Mouse (Mus musculus): Measurements from ENCODE around the gene Cxcl17.

Cxcl17 gene

DNA sequence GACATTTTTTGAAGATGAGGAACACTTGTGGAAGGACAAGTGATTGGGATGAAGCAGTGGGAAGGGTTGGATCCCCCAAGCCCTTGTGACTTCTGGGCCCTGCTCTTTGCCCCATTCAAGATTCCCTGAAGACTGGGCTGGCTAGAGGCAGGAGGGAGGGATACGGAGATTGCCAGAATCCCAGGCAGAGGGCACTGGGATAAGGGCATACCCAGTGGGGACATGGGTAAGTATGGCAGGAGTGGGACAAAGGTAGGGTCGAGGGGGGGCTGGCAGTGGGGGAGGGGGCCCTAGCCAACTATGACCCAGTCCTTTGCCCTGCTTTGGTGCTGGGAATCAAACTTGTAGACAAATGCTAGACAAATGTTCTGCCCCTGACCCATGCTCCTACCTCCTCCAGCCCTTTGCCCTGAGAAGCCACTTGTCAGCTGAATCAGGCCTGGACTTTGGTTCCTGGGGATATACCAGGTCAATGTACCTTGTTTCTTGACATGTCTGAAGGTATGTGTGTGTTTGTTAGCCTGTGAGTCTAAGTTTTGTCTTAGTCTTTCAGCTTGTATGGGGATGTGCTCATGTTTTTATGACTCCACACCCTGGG, 20.7 kb downstream of the Cxcl17 start:
- DNase-seq (ENCODE audit: low spot score in 2 of 2), result no peak

GRCm38 (mm10) chr7:25390986-25391385, 21.7 kb downstream of the Cxcl17 start:
- no peak for DNase-seq (ENCODE audit: low spot score in 2 of 2)

- no peak for DNase-seq (ENCODE audit: low spot score in 2 of 2)
Measured at GRCm38 (mm10) chr7:25390054-25390770, 22.5 kb downstream of the Cxcl17 start.

GRCm38 (mm10) chr7:25388916-25389315, 23.8 kb downstream of the Cxcl17 start:
- DNase-seq (ENCODE audit: low spot score in 2 of 2), result no peak

- no peak for DNase-seq (ENCODE audit: low spot score in 2 of 2)
Measured at GRCm38 (mm10) chr7:25387811-25388440, 24.8 kb downstream of the Cxcl17 start.

- peak in 1 of 2 experiments; percentile 35 for DNase-seq (ENCODE audit: low spot score in 2 of 2)
Measured at GRCm38 (mm10) chr7:25385850-25386555, 26.7 kb downstream of the Cxcl17 start.

GRCm38 (mm10) chr7:25385259-25385658, 27.4 kb downstream of the Cxcl17 start:
- DNase-seq (ENCODE audit: low spot score in 2 of 2), result no peak

DNA sequence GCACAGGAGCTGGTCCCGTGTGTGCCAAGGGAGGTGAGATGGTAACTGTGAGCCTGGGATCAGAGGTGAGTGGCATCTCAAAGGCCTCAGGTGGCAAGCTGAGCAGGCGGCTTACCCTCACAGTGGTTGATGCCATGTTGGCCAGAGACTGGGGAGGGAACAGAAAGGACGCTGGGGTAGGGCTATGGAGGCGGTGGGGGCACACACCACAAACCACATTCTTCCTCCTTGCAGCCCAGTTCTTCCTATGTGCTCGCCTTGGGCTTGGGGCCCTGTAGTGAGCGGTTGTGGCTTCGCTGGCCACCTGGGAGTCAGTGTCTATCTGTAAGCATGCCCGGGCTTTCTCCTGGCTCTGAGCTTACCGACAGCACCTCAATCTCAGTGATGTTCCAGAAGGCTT, 27.9 kb downstream of the Cxcl17 start:
- DNase-seq (ENCODE audit: low spot score in 2 of 2), result peak in 1 of 2 experiments; percentile 7

DNA sequence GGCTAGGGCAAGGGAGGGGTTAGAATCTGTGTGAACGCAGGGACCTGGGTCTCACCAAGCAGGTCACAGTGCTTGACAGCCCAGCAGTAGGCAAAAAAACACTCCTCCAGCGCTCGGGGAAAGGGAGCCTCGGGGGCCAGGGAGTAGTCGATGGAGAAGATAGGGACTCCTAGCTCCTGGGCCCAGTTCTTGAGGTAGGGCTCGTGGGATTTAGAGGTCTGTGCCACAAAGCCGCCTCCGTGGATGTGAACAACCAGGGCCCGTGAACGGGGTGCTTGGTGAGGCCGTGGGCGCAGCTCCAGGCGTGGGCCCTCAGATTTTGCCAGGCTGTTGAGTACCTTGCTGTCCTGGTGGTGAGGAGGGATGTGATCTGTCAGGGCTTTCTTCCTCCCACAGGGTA, 28.4 kb downstream of the Cxcl17 start:
- peak in 1 of 2 experiments; percentile 7 for DNase-seq (ENCODE audit: low spot score in 2 of 2)

DNA sequence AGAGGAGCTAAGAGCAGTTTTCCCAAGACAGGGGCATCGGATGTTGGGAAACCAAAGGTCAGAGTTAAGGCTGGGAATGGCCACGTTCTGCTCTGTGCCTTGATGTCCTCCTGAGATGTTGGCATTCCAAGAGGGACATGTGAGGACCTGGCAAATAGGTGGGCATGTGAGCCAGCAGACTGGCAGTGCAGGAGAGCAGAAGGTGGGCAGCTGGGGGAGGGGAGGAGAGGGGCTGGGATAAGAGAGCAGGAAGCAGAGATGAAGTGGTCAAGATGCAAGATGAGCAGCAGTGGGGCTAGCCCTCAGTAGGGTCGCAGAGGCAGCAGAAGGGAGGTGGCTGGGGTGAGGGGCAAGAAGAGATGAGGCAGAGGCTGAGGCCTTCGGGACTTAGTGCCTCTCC, 28.8 kb downstream of the Cxcl17 start:
- no peak for DNase-seq (ENCODE audit: low spot score in 2 of 2)

DNA sequence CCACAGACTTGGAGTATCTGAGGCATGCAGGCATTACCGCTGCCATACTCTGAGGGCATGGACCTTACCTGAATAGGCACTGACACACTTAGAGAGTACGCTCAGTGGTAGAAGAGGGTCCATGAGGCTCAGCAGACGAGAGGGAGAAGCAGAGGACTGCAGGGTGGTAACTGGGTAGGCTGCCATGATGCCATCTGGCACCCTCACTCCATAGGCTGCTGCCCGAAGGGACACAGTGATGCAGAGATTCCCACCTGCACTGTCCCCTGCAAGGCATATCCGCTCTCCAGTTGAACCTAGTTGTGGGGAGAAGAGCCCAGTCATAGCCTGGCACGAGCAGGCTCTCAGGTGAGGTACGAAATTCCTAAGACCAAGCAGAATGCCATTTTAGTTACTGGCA, 29.3 kb downstream of the Cxcl17 start:
- peak in 1 of 2 experiments; percentile 5 for DNase-seq (ENCODE audit: low spot score in 2 of 2)

DNA sequence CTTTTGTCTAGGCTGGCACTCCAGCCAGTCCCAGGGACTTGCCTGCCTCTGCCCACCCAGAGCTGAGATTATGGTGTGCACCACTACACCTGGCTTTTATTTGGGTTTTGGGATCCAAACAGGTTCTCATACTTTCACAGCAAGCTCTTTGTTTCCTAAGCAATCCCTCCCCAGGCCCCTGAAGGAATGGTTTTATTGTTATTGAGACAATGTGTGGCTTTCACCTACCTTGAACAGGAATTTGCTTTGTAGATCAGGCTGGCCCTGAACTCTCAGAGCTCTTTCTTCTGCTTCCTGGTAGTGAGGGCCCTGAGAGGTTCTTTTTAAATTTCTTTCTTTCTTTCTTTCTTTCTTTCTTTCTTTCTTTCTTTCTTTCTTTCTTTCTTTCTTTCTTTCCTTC, 30.1 kb downstream of the Cxcl17 start:
- DNase-seq (ENCODE audit: low spot score in 2 of 2), result no peak

DNA sequence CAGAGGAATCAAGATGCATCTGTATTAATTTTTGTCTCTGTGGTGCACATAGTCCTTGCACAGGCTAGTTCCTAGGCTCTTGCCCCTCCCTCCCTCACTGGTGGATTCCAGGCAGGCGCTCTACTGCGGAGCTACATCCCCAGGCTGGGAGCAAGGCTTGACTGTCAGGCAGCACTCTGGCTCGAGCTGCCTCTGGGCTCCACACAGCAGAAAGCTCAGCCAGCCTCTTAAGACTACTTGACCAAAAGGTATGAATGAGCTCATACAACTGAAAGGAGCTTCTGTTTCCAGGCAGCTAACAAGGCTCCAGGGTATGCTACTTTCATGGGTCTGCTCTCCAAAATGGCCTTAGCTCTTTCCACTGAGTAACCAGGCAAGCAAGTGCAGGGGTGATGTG, 31.4 kb downstream of the Cxcl17 start:
- no peak for DNase-seq (ENCODE audit: low spot score in 2 of 2)

GRCm38 (mm10) chr7:25380392-25381283, 32.0 kb downstream of the Cxcl17 start:
- DNase-seq (ENCODE audit: low spot score in 2 of 2), result peak in 1 of 2 experiments; percentile 8

DNA sequence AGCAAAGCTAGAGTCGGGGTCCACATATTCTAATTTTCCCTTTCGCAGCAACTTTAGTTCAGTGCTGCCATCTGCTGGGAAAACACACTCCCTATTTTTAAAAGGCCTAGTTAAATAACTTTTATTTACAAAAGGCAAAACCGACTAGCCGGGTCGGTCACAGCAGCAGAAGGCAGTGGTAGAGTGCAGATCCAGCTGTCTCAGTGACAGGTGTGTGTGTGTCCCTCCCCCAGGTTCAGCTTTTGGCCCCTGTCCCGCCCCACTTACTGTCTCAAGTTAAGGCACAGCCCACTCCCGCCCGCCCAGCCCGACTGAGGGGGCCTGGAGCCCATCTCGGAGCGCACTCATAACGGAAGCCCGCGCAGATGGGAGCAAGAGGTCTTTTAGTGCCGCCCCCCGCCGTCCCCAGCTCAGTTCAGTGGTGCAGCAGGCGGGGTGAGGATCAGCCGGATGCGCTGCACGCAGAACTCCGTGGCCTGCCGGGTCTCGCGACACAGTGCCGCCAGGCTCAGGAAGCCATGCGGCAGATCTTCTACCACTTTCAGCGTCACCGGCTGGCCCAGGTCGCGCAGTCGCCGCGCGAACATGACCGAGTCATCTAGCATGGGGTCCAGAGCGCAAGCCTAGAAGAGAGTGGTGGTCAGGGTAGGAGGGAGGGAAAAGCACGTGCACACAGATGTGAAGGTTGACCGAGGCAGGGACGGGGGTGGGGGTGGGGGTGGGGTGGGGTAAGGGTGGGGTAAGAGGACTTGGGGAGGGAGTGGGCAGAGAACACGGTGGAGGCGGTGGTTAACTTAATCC, 32.9 kb downstream of the Cxcl17 start:
- DNase-seq (ENCODE audit: low spot score in 2 of 2), result peak; percentile 19 to 42

DNA sequence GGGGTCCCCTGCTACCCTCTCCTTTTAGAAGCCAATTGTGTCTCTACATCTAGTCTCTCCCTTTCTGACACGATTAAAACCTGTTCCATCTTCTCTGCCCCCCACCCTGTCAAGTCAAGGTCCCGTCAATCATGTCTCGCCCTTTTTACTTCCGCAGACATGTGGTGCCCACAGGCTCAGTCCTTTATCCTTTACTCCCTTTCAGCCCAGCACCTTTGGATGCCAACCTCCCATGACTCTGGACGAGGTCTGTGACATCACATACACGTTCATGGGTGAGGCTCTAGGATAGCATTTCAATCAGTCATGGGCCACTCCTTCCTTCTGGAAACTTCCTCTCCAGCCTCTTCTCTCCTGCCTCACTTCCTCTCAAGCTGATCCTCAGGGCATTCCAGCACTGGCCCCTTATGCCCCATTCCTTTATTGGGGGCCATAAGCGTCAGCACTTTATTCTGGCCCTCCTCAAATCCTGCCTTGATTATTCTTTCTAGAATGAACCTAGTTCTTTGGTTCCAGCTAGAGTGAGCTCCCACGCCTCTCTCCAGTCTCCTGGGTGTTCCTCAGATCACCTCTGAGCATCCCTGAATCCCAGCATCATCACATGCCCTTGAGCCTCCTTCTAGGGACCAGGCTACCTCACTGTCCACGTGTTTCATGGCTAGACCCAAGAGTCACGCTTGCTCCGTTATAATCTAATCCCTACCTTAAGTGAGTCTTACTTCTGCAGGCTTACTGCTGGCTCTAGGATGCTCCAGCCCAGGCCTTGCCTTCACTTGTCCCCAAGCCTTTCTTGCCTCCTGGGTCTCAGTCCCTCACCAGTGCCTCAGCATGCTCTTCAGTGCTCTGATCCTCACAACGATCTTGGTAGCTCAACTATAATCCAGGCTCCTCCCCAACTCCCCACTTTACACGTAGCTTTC, 34.2 kb downstream of the Cxcl17 start:
- no peak for DNase-seq (ENCODE audit: low spot score in 2 of 2)

GRCm38 (mm10) chr7:25377100-25377700, 35.5 kb downstream of the Cxcl17 start:
- DNase-seq (ENCODE audit: low spot score in 2 of 2), result no peak

GRCm38 (mm10) chr7:25376556-25376955, 36.1 kb downstream of the Cxcl17 start:
- peak in 1 of 2 experiments; percentile 15 for DNase-seq (ENCODE audit: low spot score in 2 of 2)

- DNase-seq (ENCODE audit: low spot score in 2 of 2), result no peak
Measured at GRCm38 (mm10) chr7:25372441-25372840, 40.2 kb downstream of the Cxcl17 start.
